14 mouse cellular contexts compared by ENCODE assay signal in the genomic region with DNA sequence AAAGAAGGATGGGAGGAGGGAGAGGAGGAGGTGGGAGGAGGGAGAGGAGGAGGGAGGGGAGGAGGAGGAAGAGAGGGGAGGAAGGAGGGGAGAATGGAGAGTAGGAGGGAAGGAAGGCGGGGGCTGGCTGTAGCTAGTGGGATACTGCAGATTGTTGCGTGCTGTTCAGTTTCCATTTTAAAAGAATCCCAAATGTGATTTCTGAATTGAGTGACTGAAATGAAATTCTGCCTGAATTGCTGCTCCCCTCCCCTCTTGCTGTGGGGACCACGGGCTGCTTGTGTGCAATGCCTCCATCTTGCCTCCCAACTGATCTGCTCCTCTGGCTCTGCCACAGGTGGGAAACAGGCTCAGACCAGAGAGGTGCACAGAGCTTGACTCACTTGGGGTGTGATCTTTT.
DNase-seq lines count a peak whose midpoint lies in the region; ATAC-seq and TF ChIP-seq lines count a peak whose summit lies in the region.
"Had no signal": no experiment of that assay in that cellular context is flagged by ENCODE, and none has a peak within 500 bp of the region (broad histone marks: within the 10 kb centered on the region; RNA-seq: fewer than 3 reads in every experiment).

No protein-coding gene starts in this region.

- DNase-seq in forebrain, postnatal 0 days: peak; percentile 58
- DNase-seq in forebrain, embryonic 14.5 days (ENCODE audit: low spot score): no peak
- DNase-seq in hindbrain, postnatal 0 days (ENCODE audit: low spot score): no peak
- DNase-seq in midbrain, embryonic 14.5 days: no peak
- no peak for DNase-seq in midbrain, embryonic 10.5 days (ENCODE audit: low spot score)
- DNase-seq in right cerebral cortex, postnatal 4 days: peak; percentile 39
- no peak for DNase-seq in right cerebral cortex, adult 18-20 months
- DNase-seq: adrenal gland, postnatal 14 days; gastrocnemius, postnatal 36 days; heart, postnatal 36 days had no signal

- H3K27ac ChIP-seq in forebrain, postnatal 0 days (ENCODE audit: low read depth, low read length): peak overlapping the region; percentile 62
- H3K27ac ChIP-seq in forebrain, embryonic 14.5 days (ENCODE audit: low read depth, low read length): no peak overlapping the region
- H3K27ac ChIP-seq in hindbrain, postnatal 0 days: no peak overlapping the region; the same call in 1 of the 2 replicates
- H3K27ac ChIP-seq in hindbrain, embryonic 13.5 days: no peak overlapping the region
- peak overlapping the region; percentile 47; the same call in 1 of the 2 replicates for H3K27ac ChIP-seq in midbrain, embryonic 14.5 days (replicated peaks; ENCODE audit: low read depth, low read length)
- no peak overlapping the region for H3K27ac ChIP-seq in midbrain, embryonic 10.5 days (replicated peaks)
- H3K27ac ChIP-seq: heart, embryonic 13.5 days; hindbrain, embryonic 14.5 days had no signal

- no peak for TF ChIP-seq CTCF in forebrain, postnatal 0 days (IDR thresholded peaks at IDR 0.05; ENCODE audit: low read depth)
- no peak for TF ChIP-seq CTCF in hindbrain, postnatal 0 days (IDR thresholded peaks at IDR 0.05; ENCODE audit: low read depth)

- H3K4me2 ChIP-seq in forebrain, postnatal 0 days (ENCODE audit: low read depth): no peak overlapping the region
- no peak overlapping the region for H3K4me2 ChIP-seq in forebrain, embryonic 14.5 days (ENCODE audit: low read length)
- H3K4me2 ChIP-seq in hindbrain, postnatal 0 days (ENCODE audit: low read depth, low read length): no peak overlapping the region
- H3K4me2 ChIP-seq in hindbrain, embryonic 13.5 days: no peak overlapping the region
- no peak overlapping the region for H3K4me2 ChIP-seq in midbrain, embryonic 14.5 days (ENCODE audit: low read length)
- H3K4me2 ChIP-seq: heart, embryonic 13.5 days; hindbrain, embryonic 14.5 days had no signal

- H3K4me1 ChIP-seq in forebrain, postnatal 0 days (ENCODE audit: insufficient read depth): 0 out of 2 replicates have a peak, but pooled peaks cover 3% of the 10 kb centered on the region
- H3K4me1 ChIP-seq in forebrain, embryonic 14.5 days (ENCODE audit: control insufficient read depth, insufficient read depth, low read length): no peaks in the 10 kb centered on the region
- H3K4me1 ChIP-seq in hindbrain, postnatal 0 days (ENCODE audit: insufficient read depth, low read length): no peaks in the 10 kb centered on the region
- 0 out of 2 replicates have a peak, but pooled peaks cover 5% of the 10 kb centered on the region for H3K4me1 ChIP-seq in hindbrain, embryonic 13.5 days (replicated peaks)
- 0 out of 2 replicates have a peak, but pooled peaks cover 4% of the 10 kb centered on the region for H3K4me1 ChIP-seq in midbrain, embryonic 14.5 days (ENCODE audit: control insufficient read depth, insufficient read depth, low read length)
- peaks cover 11% of the 10 kb centered on the region for H3K4me1 ChIP-seq in midbrain, embryonic 10.5 days

- H3K36me3 ChIP-seq in forebrain, postnatal 0 days (ENCODE audit: insufficient read depth): no peaks in the 10 kb centered on the region
- H3K36me3 ChIP-seq in forebrain, embryonic 14.5 days (ENCODE audit: control insufficient read depth, insufficient read depth, low read length): no peaks in the 10 kb centered on the region
- H3K36me3 ChIP-seq in hindbrain, postnatal 0 days (ENCODE audit: insufficient read depth, low read length): no peaks in the 10 kb centered on the region
- no peaks in the 10 kb centered on the region for H3K36me3 ChIP-seq in hindbrain, embryonic 13.5 days
- no peaks in the 10 kb centered on the region for H3K36me3 ChIP-seq in midbrain, embryonic 14.5 days (ENCODE audit: control insufficient read depth, insufficient read depth, low read length)
- H3K36me3 ChIP-seq in midbrain, embryonic 10.5 days: no peaks in the 10 kb centered on the region
- H3K36me3 ChIP-seq: heart, embryonic 13.5 days had no signal

- ATAC-seq in forebrain, postnatal 0 days: peak; percentile 77
- ATAC-seq in forebrain, embryonic 14.5 days: no peak
- 0 out of 2 replicates have a peak, but pooled peaks have one; percentile 25 for ATAC-seq in hindbrain, postnatal 0 days
- no peak for ATAC-seq in hindbrain, embryonic 13.5 days (ENCODE audit: low FRiP score)
- no peak; the same call in 1 of the 2 replicates for ATAC-seq in midbrain, embryonic 14.5 days (ENCODE audit: low FRiP score, low TSS enrichment)
- ATAC-seq: forebrain, embryonic 16.5 days had no signal

- no peak overlapping the region for H3K9ac ChIP-seq in forebrain, postnatal 0 days
- H3K9ac ChIP-seq in forebrain, embryonic 14.5 days (ENCODE audit: low read length): no peak overlapping the region
- H3K9ac ChIP-seq in hindbrain, postnatal 0 days (replicated peaks; ENCODE audit: low read length): no peak overlapping the region
- no peak overlapping the region for H3K9ac ChIP-seq in hindbrain, embryonic 13.5 days
- 0 out of 2 replicates have a peak overlapping the region, but pooled peaks have one; percentile 3 for H3K9ac ChIP-seq in midbrain, embryonic 14.5 days (replicated peaks; ENCODE audit: low read length)
- H3K9ac ChIP-seq: heart, embryonic 13.5 days; hindbrain, embryonic 14.5 days had no signal

- WGBS in forebrain, postnatal 0 days: 41% methylated on average over 3 of the region's 3 CpGs
- 68% methylated on average over 3 of the region's 3 CpGs for WGBS in forebrain, embryonic 14.5 days
- WGBS in hindbrain, postnatal 0 days: 49% methylated on average over 3 of the region's 3 CpGs
- 78% methylated on average over 3 of the region's 3 CpGs for WGBS in hindbrain, embryonic 13.5 days
- WGBS in midbrain, embryonic 14.5 days: 55% methylated on average over 3 of the region's 3 CpGs
- 92% methylated on average over 3 of the region's 3 CpGs for WGBS in midbrain, embryonic 10.5 days

- no peaks in the 10 kb centered on the region for H3K9me3 ChIP-seq in forebrain, postnatal 0 days (ENCODE audit: low read length)
- no peaks in the 10 kb centered on the region for H3K9me3 ChIP-seq in forebrain, embryonic 14.5 days (replicated peaks; ENCODE audit: control insufficient read depth, low read length)
- no peaks in the 10 kb centered on the region for H3K9me3 ChIP-seq in hindbrain, postnatal 0 days (ENCODE audit: low read length)
- H3K9me3 ChIP-seq in hindbrain, embryonic 13.5 days: no peaks in the 10 kb centered on the region
- no peaks in the 10 kb centered on the region for H3K9me3 ChIP-seq in midbrain, embryonic 14.5 days (ENCODE audit: control insufficient read depth, low read length)
- H3K9me3 ChIP-seq in midbrain, embryonic 10.5 days (replicated peaks): no peaks in the 10 kb centered on the region
- H3K9me3 ChIP-seq: heart, embryonic 13.5 days had no signal

- H3K4me3 ChIP-seq in forebrain, postnatal 0 days (ENCODE audit: low read depth, low read length): no peak overlapping the region
- H3K4me3 ChIP-seq in forebrain, embryonic 14.5 days (ENCODE audit: low read depth, low read length): no peak overlapping the region
- H3K4me3 ChIP-seq in hindbrain, postnatal 0 days (ENCODE audit: low read length): no peak overlapping the region
- no peak overlapping the region for H3K4me3 ChIP-seq in hindbrain, embryonic 13.5 days
- H3K4me3 ChIP-seq in midbrain, embryonic 14.5 days (replicated peaks; ENCODE audit: low read depth, low read length): no peak overlapping the region
- H3K4me3 ChIP-seq in midbrain, embryonic 10.5 days: no peak overlapping the region
- H3K4me3 ChIP-seq: heart, embryonic 13.5 days had no signal

- no peaks in the 10 kb centered on the region for H3K27me3 ChIP-seq in forebrain, postnatal 0 days (ENCODE audit: insufficient read depth, low read length)
- no peaks in the 10 kb centered on the region for H3K27me3 ChIP-seq in forebrain, embryonic 14.5 days (replicated peaks; ENCODE audit: control insufficient read depth, insufficient read depth, low read length)
- H3K27me3 ChIP-seq in hindbrain, postnatal 0 days (ENCODE audit: insufficient read depth, low read length): no peaks in the 10 kb centered on the region
- peaks cover 5% of the 10 kb centered on the region; the same call in 1 of the 2 replicates for H3K27me3 ChIP-seq in hindbrain, embryonic 13.5 days
- H3K27me3 ChIP-seq in midbrain, embryonic 14.5 days (ENCODE audit: control insufficient read depth, insufficient read depth, low read length): peaks cover 5% of the 10 kb centered on the region; the same call in 1 of the 2 replicates
- H3K27me3 ChIP-seq in midbrain, embryonic 10.5 days (ENCODE audit: low read depth, poor library complexity, severe bottlenecking): peaks cover 13% of the 10 kb centered on the region; the same call in 1 of the 2 replicates
- H3K27me3 ChIP-seq: heart, embryonic 13.5 days had no signal

Comparison
In these comparisons a context has a peak if more than half of its experiments do, and no peak if none do; other contexts are left out.
1. ATAC-seq: peak in forebrain, postnatal 0 days (single experiment) and hindbrain, postnatal 0 days (single experiment); none in forebrain, embryonic 14.5 days (single experiment), hindbrain, embryonic 13.5 days (single experiment) and midbrain, embryonic 14.5 days (single experiment).
2. DNase-seq: peak in forebrain, postnatal 0 days (single experiment) and right cerebral cortex, postnatal 4 days (single experiment); none in forebrain, embryonic 14.5 days (single experiment), hindbrain, postnatal 0 days (single experiment), midbrain, embryonic 14.5 days (single experiment), midbrain, embryonic 10.5 days (single experiment) and right cerebral cortex, adult 18-20 months (single experiment).
3. H3K27ac ChIP-seq: peak in forebrain, postnatal 0 days (single experiment) and midbrain, embryonic 14.5 days (single experiment); none in forebrain, embryonic 14.5 days (single experiment), hindbrain, postnatal 0 days (single experiment), hindbrain, embryonic 13.5 days (single experiment) and midbrain, embryonic 10.5 days (single experiment).